Mouse (Mus musculus) thymus, adult 18-20 months (tissue): ENCODE measurements at regions not wholly inside any gene's neighbourhood (a gene's known extent, or its start where the extent isn't known, plus 50 kb on each side); places are given as distances from the start of the nearest gene placed in this dataset.
A peak's percentile ranks its signal among the peaks of the same experiment; 100 is the strongest.

ENCODE experiments used
- DNase-seq, 2 experiments: peaks; one replicate each; pipeline ENCODE4 v3.0.0; 2022; ENCODE audit warnings: mixed read lengths in 2 of 2

GRCm38 (mm10) chr12:35863141-35863540 is 62.3 kb upstream of the Agr3 start:
- no peak for DNase-seq

GRCm38 (mm10) chr12:35853159-35853558 is 72.3 kb upstream of the Agr3 start:
- no peak for DNase-seq

DNA sequence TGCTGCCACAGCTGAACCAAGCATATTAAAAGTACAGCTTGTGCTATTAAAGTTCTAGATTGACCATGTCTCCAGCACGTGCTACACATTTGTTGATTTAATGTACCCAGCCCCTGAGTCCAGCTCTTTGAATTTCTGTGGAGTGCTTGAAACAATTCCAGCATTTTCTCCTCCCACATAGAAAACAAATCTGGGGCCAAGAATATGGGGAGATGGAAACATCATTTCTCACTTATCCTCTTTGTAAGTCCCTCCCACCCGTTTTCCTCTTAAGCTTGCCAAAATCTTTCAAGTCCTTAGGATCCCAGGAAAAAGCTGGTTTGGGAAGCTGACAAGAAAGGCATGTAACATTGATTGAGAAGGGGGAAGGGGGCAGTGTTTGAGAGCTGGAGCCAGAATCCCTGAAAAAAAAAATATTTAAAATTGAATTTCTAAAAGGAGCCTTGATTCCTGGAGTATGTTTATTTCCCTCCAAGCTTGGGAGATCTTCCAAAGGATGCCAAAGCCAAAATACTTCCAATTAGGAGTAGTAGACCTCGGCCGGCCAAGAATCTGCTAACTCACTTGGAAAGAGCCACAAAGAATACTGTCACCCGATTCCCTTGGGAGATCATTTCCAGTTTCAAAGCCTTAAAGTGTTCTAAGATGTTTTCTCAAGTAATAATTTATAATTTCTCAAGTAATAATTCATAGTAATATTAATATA is 78.4 kb upstream of the Agr3 start:
- no peak for DNase-seq

DNA sequence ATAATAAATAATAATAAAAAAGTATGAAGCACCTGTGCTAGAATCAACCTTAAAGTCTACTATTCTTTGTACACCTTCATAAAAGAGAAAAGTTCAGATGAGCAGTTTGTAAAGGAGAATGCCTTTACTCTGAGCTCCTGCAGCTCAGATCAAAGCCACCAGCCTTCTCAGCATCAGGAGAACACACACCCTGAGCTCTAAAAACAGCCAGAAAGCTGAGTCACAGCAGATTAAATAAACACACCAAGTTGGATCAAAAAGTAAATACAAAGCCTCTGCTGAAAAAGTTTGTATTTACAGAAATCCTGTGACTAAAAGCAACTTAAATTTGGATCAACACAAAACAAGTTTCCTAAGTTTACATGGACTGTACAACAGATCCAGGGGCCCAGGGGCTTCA is 88.5 kb upstream of the Agr3 start:
- no peak for DNase-seq

GRCm38 (mm10) chr12:35833285-35833684 is 92.1 kb upstream of the Agr3 start:
- no peak for DNase-seq

- no peak for DNase-seq
Measured at GRCm38 (mm10) chr12:35831922-35832512, 93.4 kb upstream of the Agr3 start.

GRCm38 (mm10) chr12:35831268-35831667 is 94.2 kb upstream of the Agr3 start:
- no peak for DNase-seq

GRCm38 (mm10) chr12:35827797-35828196 is 97.6 kb upstream of the Agr3 start:
- no peak for DNase-seq

- no peak for DNase-seq
Measured at GRCm38 (mm10) chr12:35826990-35827389, 98.4 kb upstream of the Agr3 start.

DNA sequence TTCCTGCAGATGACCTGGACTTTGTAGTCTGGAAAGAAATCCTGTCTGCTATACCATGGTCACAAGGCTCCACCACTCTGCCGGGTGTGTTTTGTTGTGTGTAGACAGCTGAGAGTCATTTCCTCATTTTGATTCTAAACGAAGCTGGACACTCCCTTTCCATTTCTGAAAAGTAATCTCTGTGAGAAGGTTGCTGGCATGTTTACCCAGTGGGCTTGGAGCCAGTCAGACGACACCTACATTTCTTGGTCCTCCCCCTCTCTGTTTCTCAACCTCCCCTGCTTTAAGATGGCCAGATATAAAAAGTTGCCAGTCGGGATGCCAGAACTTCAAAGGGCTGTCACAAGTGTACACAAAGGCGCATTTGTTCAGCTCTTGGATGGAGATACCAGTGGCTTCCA is 100.8 kb upstream of the Agr3 start:
- no peak for DNase-seq

DNA sequence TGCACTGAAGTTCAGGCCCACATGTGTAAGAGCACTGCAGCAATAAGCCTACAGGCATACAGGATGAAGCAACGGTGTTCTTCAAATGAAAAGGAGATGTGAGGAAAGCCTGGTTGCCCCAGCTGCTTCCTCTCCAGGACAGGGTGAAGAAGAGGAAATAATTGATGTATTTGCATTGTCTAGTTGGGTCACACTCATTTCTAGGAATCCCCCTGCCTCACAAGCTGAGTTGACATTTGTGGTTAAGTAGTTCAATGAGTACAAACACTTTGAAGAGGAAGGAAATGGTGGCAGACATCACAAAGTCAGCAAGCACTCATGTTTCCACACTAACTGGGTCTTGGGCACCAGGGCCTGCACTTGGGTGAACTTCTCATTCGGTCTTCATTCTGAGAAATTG is 126.2 kb upstream of the Agr3 start:
- DNase-seq = peak; percentile 4 to 35

- DNase-seq = no peak
Measured at GRCm38 (mm10) chr12:35775396-35775795, 150.0 kb upstream of the Agr3 start.

- DNase-seq = no peak
Measured at GRCm38 (mm10) chr12:35770387-35771024, 154.9 kb upstream of the Agr3 start.

- no peak for DNase-seq
Measured at GRCm38 (mm10) chr12:35758916-35759315, 166.5 kb upstream of the Agr3 start.

- DNase-seq = no peak
Measured at GRCm38 (mm10) chr12:35755159-35755558, 170.3 kb upstream of the Agr3 start.

DNA sequence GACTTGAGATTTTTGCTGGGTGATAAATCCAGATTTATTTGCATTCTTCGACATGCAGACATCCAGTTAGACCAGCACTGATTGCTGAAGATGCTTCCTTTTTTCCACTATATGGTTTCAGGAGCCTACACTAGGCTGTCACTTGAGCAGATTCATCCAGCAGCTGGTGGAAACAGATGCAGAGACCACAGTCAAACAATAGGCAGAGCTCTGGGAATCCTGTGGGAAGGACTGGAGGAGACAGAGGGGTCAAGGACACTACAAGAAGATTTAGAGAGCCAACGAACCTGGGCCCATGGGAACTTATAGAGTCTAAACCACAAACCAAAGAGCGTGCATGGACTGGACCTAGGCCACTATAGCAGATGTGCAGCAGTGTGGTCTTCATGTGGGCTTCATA is 177.4 kb upstream of the Agr3 start:
- no peak for DNase-seq

GRCm38 (mm10) chr12:35746691-35747299 is 178.6 kb upstream of the Agr3 start:
- no peak for DNase-seq

- no peak for DNase-seq
Measured at GRCm38 (mm10) chr12:35742729-35743128, 182.7 kb upstream of the Agr3 start.

DNA sequence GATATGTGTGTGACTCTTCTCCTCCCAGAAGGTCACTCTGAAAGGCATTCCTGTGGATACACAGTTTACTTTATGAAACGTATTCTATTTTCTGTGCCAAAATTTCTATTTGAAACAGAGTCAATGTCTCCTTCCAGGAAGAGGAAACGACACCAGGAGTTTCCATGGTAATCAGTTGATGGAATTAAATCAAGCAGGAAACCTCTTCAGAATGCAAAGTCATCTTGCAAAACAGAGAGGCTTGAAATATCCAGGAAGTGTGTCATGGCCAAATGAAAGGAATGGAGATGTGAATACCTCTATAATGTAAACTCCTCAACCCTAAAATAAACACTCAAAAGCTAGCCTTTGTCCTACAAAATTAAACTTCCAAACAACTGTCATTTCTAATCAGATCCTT is 189.0 kb upstream of the Agr3 start:
- DNase-seq = no peak

DNA sequence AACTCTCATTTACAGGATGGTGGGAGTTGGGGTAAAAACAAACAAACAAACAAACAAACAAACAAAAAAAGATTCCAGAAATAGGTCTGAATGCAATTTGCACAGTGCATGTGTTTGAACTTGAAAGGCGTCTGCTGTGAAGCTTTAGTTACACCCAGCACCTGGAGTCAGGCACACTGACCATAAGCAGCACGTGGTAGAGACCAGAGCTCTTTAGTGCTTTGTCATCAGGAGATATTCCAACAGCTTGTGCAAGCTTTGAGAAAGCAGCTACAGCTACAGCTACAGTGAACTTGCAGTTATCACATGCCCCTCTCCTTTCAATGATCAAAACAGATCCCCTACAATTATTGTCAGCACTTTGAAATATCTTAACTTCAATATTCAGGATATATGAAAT is 190.4 kb upstream of the Agr3 start:
- no peak for DNase-seq

- DNase-seq = no peak
Measured at GRCm38 (mm10) chr12:35734371-35734770, 191.0 kb upstream of the Agr3 start.

DNA sequence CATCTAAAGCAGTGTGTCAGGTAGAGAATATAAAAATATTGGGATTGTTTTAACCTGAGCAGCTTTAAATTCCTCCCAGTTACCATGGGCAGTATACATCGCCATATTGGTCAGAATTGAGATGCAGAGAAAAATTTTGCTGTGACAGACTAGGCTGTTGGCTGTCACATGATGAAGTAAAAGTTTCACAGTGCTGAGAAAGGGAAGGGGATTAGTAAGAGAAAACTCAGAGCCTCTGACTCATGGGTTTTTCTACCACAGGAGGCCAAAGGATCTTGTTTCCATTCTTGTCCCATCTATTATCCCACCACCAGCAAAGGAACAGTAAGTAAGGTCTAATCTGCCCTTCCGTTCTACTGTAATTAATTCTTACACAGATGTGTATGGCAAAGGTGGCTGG is 191.8 kb upstream of the Agr3 start:
- DNase-seq = no peak

- no peak for DNase-seq
Measured at GRCm38 (mm10) chr12:35725910-35726309, 191.1 kb upstream of the Ahr start.

- DNase-seq = no peak
Measured at GRCm38 (mm10) chr12:35724132-35724531, 189.3 kb upstream of the Ahr start.
